Mouse (Mus musculus): ENCODE results near the gene Tns3. TPM values are rescaled to one million over a fixed set of nuclear protein-coding genes. Genes with fewer than 3 reads are reported as not detected.

The Tns3 gene
- polyA plus RNA-seq, 1 experiment from 2014 or later, result 18.7 TPM

DNA sequence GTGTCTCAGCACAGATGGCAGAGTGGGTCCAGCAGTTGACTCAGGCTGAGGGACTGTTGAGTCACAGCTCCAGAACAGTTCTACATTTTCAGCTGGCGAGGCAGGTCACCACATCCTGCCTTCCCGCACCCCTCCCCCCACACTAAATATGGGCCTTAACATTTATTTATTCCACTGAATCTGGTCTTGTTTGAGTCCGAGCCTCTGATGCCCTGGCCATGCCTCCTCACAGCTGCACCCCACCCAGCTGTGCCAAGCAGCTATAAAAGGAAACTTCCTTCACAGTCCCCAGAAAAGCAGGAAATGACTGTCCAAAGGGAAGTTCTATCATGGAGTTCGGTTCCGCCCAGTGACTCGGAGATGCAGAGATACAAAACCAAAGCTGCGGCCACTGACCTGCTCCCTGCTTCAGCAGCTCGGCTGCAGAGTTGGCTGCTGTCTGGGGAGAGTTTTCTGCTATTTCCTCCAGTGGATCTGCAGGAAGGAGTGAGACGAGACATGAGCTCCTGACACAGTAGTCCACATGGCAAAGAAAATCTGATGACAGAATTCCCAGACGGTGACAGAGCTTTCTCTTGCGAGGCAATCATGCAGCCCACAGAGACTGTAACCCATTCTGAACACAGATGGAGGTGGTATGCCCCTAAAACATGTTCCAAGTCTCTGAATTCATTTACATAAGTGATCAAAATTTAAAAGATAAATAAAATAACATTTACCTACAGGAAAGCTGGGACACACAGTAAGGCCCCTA, 220.6 kb downstream of the Tns3 start:
- WGBS, result 78% methylated on average over 11 of the region's 11 CpGs
- Histone ChIP-seq H3K27me3 (replicated peaks; ENCODE audit: control insufficient read depth, insufficient read depth, low read length) (no peaks in the 10 kb centered on the region), H3K4me1 (ENCODE audit: control insufficient read depth, insufficient read depth, low read length) (peaks cover 6% of the 10 kb centered on the region; the same call in 1 of the 2 replicates), H3K9ac (ENCODE audit: low read depth, low read length) (no peak overlapping the region), H3K4me2 (ENCODE audit: low read depth, low read length) (no peak overlapping the region), H3K9me3 (ENCODE audit: control insufficient read depth, low read length) (no peaks in the 10 kb centered on the region), H3K36me3 (ENCODE audit: control insufficient read depth, insufficient read depth, low read length) (peaks cover 12% of the 10 kb centered on the region; the same call in 1 of the 2 replicates), H3K27ac (ENCODE audit: low read length) (no peak overlapping the region), H3K4me3 (ENCODE audit: low read length) (no peak overlapping the region)
- ATAC-seq, result no peak

DNA sequence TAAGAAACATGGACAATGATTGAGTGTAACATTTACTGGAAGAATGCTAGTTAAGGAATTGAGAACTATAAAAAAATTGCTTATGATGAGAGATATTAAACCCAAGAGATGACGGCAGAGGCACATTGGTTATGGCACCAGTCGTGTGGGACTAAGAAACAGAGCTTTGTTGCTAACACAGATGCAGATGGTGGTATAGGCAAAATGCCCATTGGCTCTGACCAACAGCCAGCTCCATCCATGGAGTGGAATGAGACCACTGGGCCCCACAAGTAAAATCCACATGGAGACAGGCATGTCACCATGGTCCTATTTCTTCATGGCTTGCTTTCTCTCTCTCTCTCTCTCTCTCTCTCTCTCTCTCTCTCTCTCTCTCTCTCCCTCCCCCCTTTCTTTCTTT, 223.6 kb downstream of the Tns3 start:
- Histone ChIP-seq H3K4me2 (ENCODE audit: low read depth, low read length) (no peak overlapping the region), H3K9ac (ENCODE audit: low read depth, low read length) (no peak overlapping the region), H3K36me3 (ENCODE audit: control insufficient read depth, insufficient read depth, low read length) (peaks cover 10% of the 10 kb centered on the region; the same call in 1 of the 2 replicates), H3K9me3 (ENCODE audit: control insufficient read depth, low read length) (no peaks in the 10 kb centered on the region), H3K27ac (ENCODE audit: low read length) (no peak overlapping the region), H3K4me3 (ENCODE audit: low read length) (no peak overlapping the region), H3K27me3 (replicated peaks; ENCODE audit: control insufficient read depth, insufficient read depth, low read length) (no peaks in the 10 kb centered on the region), H3K4me1 (ENCODE audit: control insufficient read depth, insufficient read depth, low read length) (no peaks in the 10 kb centered on the region)
- WGBS, result 91% methylated on average over 2 of the region's 2 CpGs
- ATAC-seq, result no peak

DNA sequence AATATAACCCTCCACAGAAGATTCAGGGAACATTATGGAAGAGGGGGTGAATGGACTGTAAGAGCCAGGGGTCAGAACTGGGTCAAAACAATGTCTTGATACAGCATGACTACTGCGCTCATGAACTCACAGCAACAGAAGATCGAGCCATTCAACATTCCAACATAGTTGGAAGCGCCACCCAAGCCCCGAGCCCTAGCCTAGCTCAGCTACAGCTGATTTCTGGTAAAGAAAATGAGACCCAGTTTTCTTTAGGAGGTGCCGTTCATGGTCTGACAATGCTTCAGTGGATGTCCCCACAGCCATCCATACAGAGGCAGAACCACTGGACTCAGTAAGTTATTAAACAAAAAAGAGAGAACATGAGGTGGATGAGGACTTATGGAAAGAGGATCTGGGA, 224.1 kb downstream of the Tns3 start:
- 92% methylated on average over 5 of the region's 5 CpGs for WGBS
- ATAC-seq, result no peak
- Histone ChIP-seq H3K27me3 (replicated peaks; ENCODE audit: control insufficient read depth, insufficient read depth, low read length) (no peaks in the 10 kb centered on the region), H3K4me2 (ENCODE audit: low read depth, low read length) (no peak overlapping the region), H3K4me3 (ENCODE audit: low read length) (no peak overlapping the region), H3K9ac (ENCODE audit: low read depth, low read length) (no peak overlapping the region), H3K36me3 (ENCODE audit: control insufficient read depth, insufficient read depth, low read length) (peaks cover 10% of the 10 kb centered on the region; the same call in 1 of the 2 replicates), H3K27ac (ENCODE audit: low read length) (no peak overlapping the region), H3K9me3 (ENCODE audit: control insufficient read depth, low read length) (no peaks in the 10 kb centered on the region), H3K4me1 (ENCODE audit: control insufficient read depth, insufficient read depth, low read length) (no peaks in the 10 kb centered on the region)

DNA sequence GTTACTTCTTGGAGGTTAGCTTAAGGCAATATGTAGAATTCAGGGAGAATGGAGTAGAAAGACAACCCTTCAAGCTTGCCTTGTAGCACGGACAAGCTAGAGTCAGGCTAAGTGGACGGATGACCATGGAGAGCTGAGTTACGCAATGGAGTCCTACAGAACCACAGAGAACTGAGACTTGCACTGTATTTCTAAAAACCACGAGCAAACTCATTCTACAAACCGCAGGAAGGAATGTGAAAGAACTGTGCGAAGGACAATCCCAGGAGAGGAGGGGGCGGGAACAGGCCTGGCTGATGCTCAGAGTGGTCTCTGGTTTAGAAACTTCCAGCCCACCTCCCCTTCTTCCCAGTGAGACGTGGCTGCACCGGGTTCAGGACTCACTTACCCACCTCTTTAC, 225.3 kb downstream of the Tns3 start:
- no peak for ATAC-seq
- Histone ChIP-seq H3K4me1 (ENCODE audit: control insufficient read depth, insufficient read depth, low read length) (no peaks in the 10 kb centered on the region), H3K4me3 (ENCODE audit: low read length) (no peak overlapping the region), H3K4me2 (ENCODE audit: low read depth, low read length) (no peak overlapping the region), H3K36me3 (ENCODE audit: control insufficient read depth, insufficient read depth, low read length) (peaks cover 22% of the 10 kb centered on the region), H3K9me3 (ENCODE audit: control insufficient read depth, low read length) (no peaks in the 10 kb centered on the region), H3K9ac (ENCODE audit: low read depth, low read length) (no peak overlapping the region), H3K27me3 (replicated peaks; ENCODE audit: control insufficient read depth, insufficient read depth, low read length) (no peaks in the 10 kb centered on the region), H3K27ac (ENCODE audit: low read length) (no peak overlapping the region)
- WGBS, result 87% methylated on average over 9 of the region's 9 CpGs

DNA sequence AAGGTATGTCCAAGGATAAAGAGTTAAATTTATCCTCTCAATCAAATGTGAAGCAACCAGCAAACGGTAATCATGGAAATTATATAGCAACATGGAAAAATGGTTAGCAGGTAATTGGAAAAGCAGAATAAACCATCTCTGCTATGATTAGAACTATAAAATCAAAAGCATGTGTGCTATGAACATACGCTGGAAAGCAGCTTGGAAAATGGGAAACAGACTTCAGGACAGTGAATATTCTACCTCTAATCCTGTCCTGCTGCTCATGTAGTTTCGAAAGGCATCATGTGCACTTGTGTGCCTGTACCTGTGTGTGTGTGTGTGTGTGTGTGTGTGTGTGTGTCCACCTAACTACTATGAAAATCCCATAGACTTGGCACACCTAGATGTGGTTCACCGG, 226.1 kb downstream of the Tns3 start:
- WGBS, result 94% methylated on average over 4 of the region's 4 CpGs
- no peaks in the 10 kb centered on the region for H3K4me1 ChIP-seq (ENCODE audit: control insufficient read depth, insufficient read depth, low read length)

GRCm38 (mm10) chr11:8435101-8435500, 229.2 kb downstream of the Tns3 start:
- no peaks in the 10 kb centered on the region for H3K4me1 ChIP-seq (ENCODE audit: control insufficient read depth, insufficient read depth, low read length)
- ATAC-seq, result no peak

More for the DNA sequence above, 226.1 kb downstream of the Tns3 start:
- H3K4me3 ChIP-seq (ENCODE audit: low read length), result no peak overlapping the region
- H3K4me2 ChIP-seq (ENCODE audit: low read depth, low read length), result no peak overlapping the region
- H3K27me3 ChIP-seq (replicated peaks; ENCODE audit: control insufficient read depth, insufficient read depth, low read length), result no peaks in the 10 kb centered on the region
- H3K27ac ChIP-seq (ENCODE audit: low read length), result no peak overlapping the region
- H3K9me3 ChIP-seq (ENCODE audit: control insufficient read depth, low read length), result no peaks in the 10 kb centered on the region
- H3K36me3 ChIP-seq (ENCODE audit: control insufficient read depth, insufficient read depth, low read length), result peaks cover 29% of the 10 kb centered on the region
- no peak overlapping the region for H3K9ac ChIP-seq (ENCODE audit: low read depth, low read length)
- ATAC-seq, result no peak

GRCm38 (mm10) chr11:8434366-8434765, 230.0 kb downstream of the Tns3 start:
- Histone ChIP-seq H3K36me3 (ENCODE audit: control insufficient read depth, insufficient read depth, low read length) (peaks cover 32% of the 10 kb centered on the region), H3K9ac (ENCODE audit: low read depth, low read length) (no peak overlapping the region), H3K4me3 (ENCODE audit: low read length) (no peak overlapping the region), H3K9me3 (ENCODE audit: control insufficient read depth, low read length) (no peaks in the 10 kb centered on the region), H3K4me1 (ENCODE audit: control insufficient read depth, insufficient read depth, low read length) (no peaks in the 10 kb centered on the region), H3K27me3 (replicated peaks; ENCODE audit: control insufficient read depth, insufficient read depth, low read length) (no peaks in the 10 kb centered on the region), H3K27ac (ENCODE audit: low read length) (no peak overlapping the region), H3K4me2 (ENCODE audit: low read depth, low read length) (no peak overlapping the region)
- 82% methylated on average over 6 of the region's 6 CpGs for WGBS
- no peak for ATAC-seq

More at GRCm38 (mm10) chr11:8435101-8435500, 229.2 kb downstream of the Tns3 start:
- Histone ChIP-seq H3K36me3 (ENCODE audit: control insufficient read depth, insufficient read depth, low read length) (peaks cover 32% of the 10 kb centered on the region), H3K9me3 (ENCODE audit: control insufficient read depth, low read length) (no peaks in the 10 kb centered on the region), H3K4me2 (ENCODE audit: low read depth, low read length) (no peak overlapping the region), H3K9ac (ENCODE audit: low read depth, low read length) (no peak overlapping the region), H3K27ac (ENCODE audit: low read length) (no peak overlapping the region), H3K4me3 (ENCODE audit: low read length) (no peak overlapping the region), H3K27me3 (replicated peaks; ENCODE audit: control insufficient read depth, insufficient read depth, low read length) (no peaks in the 10 kb centered on the region)
- WGBS, result 96% methylated on average over 6 of the region's 6 CpGs

- no peaks in the 10 kb centered on the region for H3K4me1 ChIP-seq (ENCODE audit: control insufficient read depth, insufficient read depth, low read length)
- peaks cover 32% of the 10 kb centered on the region for H3K36me3 ChIP-seq (ENCODE audit: control insufficient read depth, insufficient read depth, low read length)
- no peak overlapping the region for H3K27ac ChIP-seq (ENCODE audit: low read length)
- WGBS, result 85% methylated on average over 9 of the region's 9 CpGs
- no peak for ATAC-seq
- no peaks in the 10 kb centered on the region for H3K27me3 ChIP-seq (replicated peaks; ENCODE audit: control insufficient read depth, insufficient read depth, low read length)
- no peak overlapping the region for H3K4me3 ChIP-seq (ENCODE audit: low read length)
- no peak overlapping the region for H3K9ac ChIP-seq (ENCODE audit: low read depth, low read length)
- no peaks in the 10 kb centered on the region for H3K9me3 ChIP-seq (ENCODE audit: control insufficient read depth, low read length)
- H3K4me2 ChIP-seq (ENCODE audit: low read depth, low read length), result no peak overlapping the region
Observed at GRCm38 (mm10) chr11:8433443-8433842, 230.9 kb downstream of the Tns3 start.

- Histone ChIP-seq H3K36me3 (ENCODE audit: control insufficient read depth, insufficient read depth, low read length) (peaks cover 32% of the 10 kb centered on the region), H3K4me2 (ENCODE audit: low read depth, low read length) (no peak overlapping the region), H3K9me3 (ENCODE audit: control insufficient read depth, low read length) (no peaks in the 10 kb centered on the region), H3K4me1 (ENCODE audit: control insufficient read depth, insufficient read depth, low read length) (no peaks in the 10 kb centered on the region), H3K27me3 (replicated peaks; ENCODE audit: control insufficient read depth, insufficient read depth, low read length) (no peaks in the 10 kb centered on the region), H3K27ac (ENCODE audit: low read length) (no peak overlapping the region), H3K9ac (ENCODE audit: low read depth, low read length) (no peak overlapping the region), H3K4me3 (ENCODE audit: low read length) (no peak overlapping the region)
- no peak for ATAC-seq
- 87% methylated on average over 8 of the region's 8 CpGs for WGBS
Observed at GRCm38 (mm10) chr11:8432941-8433340, 231.4 kb downstream of the Tns3 start.

- no peak for ATAC-seq
Observed at GRCm38 (mm10) chr11:8427660-8428059, 236.7 kb downstream of the Tns3 start.

More at GRCm38 (mm10) chr11:8427660-8428059, 236.7 kb downstream of the Tns3 start:
- no peak overlapping the region for H3K27ac ChIP-seq (ENCODE audit: low read length)
- no peaks in the 10 kb centered on the region for H3K4me1 ChIP-seq (ENCODE audit: control insufficient read depth, insufficient read depth, low read length)
- H3K4me2 ChIP-seq (ENCODE audit: low read depth, low read length), result no peak overlapping the region
- H3K27me3 ChIP-seq (replicated peaks; ENCODE audit: control insufficient read depth, insufficient read depth, low read length), result no peaks in the 10 kb centered on the region
- WGBS, result 87% methylated on average over 11 of the region's 11 CpGs
- H3K9me3 ChIP-seq (ENCODE audit: control insufficient read depth, low read length), result no peaks in the 10 kb centered on the region
- no peak overlapping the region for H3K9ac ChIP-seq (ENCODE audit: low read depth, low read length)
- no peak overlapping the region for H3K4me3 ChIP-seq (ENCODE audit: low read length)
- H3K36me3 ChIP-seq (ENCODE audit: control insufficient read depth, insufficient read depth, low read length), result 0 out of 2 replicates have a peak, but pooled peaks cover 3% of the 10 kb centered on the region
